Mouse (Mus musculus) liver, embryonic 16.5 days (tissue): ENCODE measurements at regions not wholly inside any gene's neighbourhood (a gene's known extent, or its start where the extent isn't known, plus 50 kb on each side); places are given as distances from the start of the nearest gene placed in this dataset.
A peak's percentile ranks its signal among the peaks of the same experiment; 100 is the strongest.

Source experiments
- ATAC-seq: fragments of 200-750 bp; cut with Nextera tagmentation; 2 replicates; pipeline ENCODE4 v1.8.0; 2017; ENCODE audit warnings: low read depth, mild to moderate bottlenecking, moderate number of reproducible peaks, moderate library complexity
- H3K27ac ChIP-seq: fragments of 300-500 bp; sonication (generic); 2 replicates; pipeline ENCODE4 v1.5.1; 2014; ENCODE audit warnings: mild to moderate bottlenecking, low read length
- H3K27me3 ChIP-seq: fragments of 300-500 bp; sonication (generic); 2 replicates; pipeline ENCODE4 v1.6.1; 2014; ENCODE audit warnings: low read depth, low read length, mixed read lengths; ENCODE audit not compliant: control insufficient read depth, insufficient read depth
- H3K36me3 ChIP-seq: fragments of 300-500 bp; sonication (generic); 2 replicates; pipeline ENCODE4 v1.6.1; 2014; ENCODE audit warnings: mild to moderate bottlenecking; ENCODE audit not compliant: control insufficient read depth, insufficient read depth
- H3K4me1 ChIP-seq: fragments of 300-500 bp; sonication (generic); 2 replicates; pipeline ENCODE4 v1.6.1; 2014; ENCODE audit warnings: low read depth, low read length, mixed read lengths; ENCODE audit not compliant: control insufficient read depth
- H3K4me2 ChIP-seq: fragments of 300-500 bp; sonication (generic); 2 replicates; pipeline ENCODE4 v1.6.1; 2014; ENCODE audit warnings: low read depth, low read length, mixed read lengths
- H3K4me3 ChIP-seq: fragments of 300-500 bp; sonication (generic); 2 replicates; pipeline ENCODE4 v1.5.1; 2014; ENCODE audit warnings: low read depth, mild to moderate bottlenecking, low read length
- H3K9ac ChIP-seq: fragments of 300-500 bp; sonication (generic); 2 replicates; pipeline ENCODE4 v1.6.1; 2014; ENCODE audit warnings: low read depth, low read length
- H3K9me3 ChIP-seq: fragments of 300-500 bp; sonication (generic); replicated peaks from 2 replicates; pipeline ENCODE4 v1.6.1; 2016; ENCODE audit warnings: low read length; ENCODE audit not compliant: control insufficient read depth
- WGBS: fragments of 180-500 bp; shearing (Covaris S2); extraction: QIAGEN DNeasy Blood & Tissue Kit; methylation state at CpG from one replicate; pipeline ENCODE4 v1.1.7; 2014; ENCODE audit not compliant: insufficient replicate concordance; 5-methylcytosine and 5-hydroxymethylcytosine counted together

DNA sequence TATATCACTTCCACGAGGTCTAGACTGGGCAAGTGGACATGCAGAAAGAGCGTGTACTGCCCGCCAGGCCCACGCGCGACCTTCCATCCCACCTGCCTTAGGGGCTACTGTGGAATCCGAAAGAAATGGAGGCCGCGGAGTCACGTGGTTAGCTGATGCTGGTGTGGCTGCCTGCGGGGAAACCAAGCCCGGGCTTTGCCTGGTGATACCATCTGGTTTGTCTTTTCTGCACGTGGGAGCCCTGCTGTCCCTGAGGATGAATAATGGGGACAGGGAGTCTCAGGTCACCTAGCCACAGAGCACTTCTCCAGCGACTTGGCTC is 86.2 kb downstream of the 2410131K14Rik start:
- Histone ChIP-seq H3K36me3 (no peaks in the 10 kb centered on the region), H3K4me2 (0 out of 2 replicates have a peak overlapping the region, but pooled peaks have one; percentile 70), H3K27me3 (peaks cover 68% of the 10 kb centered on the region), H3K4me3 (no peak overlapping the region; the same call in 1 of the 2 replicates), H3K27ac (no peak overlapping the region), H3K9ac (no peak overlapping the region; the same call in 1 of the 2 replicates), H3K9me3 (no peaks in the 10 kb centered on the region), H3K4me1 (no peaks in the 10 kb centered on the region; the same call in 1 of the 2 replicates)
- ATAC-seq = no peak
- 23% methylated on average over 14 of the region's 14 CpGs for WGBS

DNA sequence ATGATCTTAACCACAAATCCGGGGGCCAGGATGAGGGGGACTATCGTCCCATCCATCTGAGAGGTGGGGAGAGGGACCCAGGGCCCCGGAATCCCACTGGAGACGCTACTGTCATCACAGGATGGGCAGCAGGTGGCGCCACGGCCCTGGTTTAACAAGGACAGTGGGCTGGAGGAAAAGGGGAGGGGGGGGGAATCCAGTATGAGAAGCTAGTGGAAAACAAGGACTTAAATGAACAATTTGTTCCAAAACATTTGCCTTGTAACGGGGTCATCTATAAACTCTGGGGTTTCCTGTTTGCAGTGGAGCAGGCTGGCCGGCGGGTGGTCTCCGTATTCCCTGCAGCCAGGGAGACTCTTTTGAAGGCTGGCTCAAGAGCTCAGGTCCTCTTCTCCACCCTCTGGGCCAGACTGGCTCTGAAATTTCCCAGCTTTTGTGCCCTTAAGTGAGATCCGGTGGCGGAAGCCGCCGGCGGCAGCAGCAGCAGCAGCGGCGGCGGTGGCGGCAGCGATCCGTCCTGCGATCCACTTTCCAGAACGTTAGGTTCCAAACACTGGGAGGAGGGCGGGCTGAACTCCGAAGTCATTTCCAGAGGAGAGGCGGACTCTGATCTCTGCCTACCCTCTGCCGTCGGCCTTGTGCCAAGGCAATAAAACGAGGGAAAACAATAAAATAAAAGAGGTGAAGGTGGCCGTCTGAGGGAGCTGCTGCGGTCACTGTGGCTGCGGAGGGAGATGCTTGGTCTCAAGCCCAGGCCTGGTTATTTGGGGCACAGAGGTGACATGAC is 86.8 kb downstream of the 2410131K14Rik start:
- Histone ChIP-seq H3K27ac (peak overlapping the region; percentile 7; the same call in 1 of the 2 replicates), H3K4me3 (peak overlapping the region; percentile 54), H3K9ac (peak overlapping the region; percentile 50), H3K4me2 (peak overlapping the region; percentile 70), H3K9me3 (no peaks in the 10 kb centered on the region), H3K36me3 (no peaks in the 10 kb centered on the region), H3K27me3 (peaks cover 64% of the 10 kb centered on the region), H3K4me1 (no peaks in the 10 kb centered on the region; the same call in 1 of the 2 replicates)
- WGBS = under 1% methylated on average over 32 of the region's 32 CpGs
- peak; percentile 62 for ATAC-seq

DNA sequence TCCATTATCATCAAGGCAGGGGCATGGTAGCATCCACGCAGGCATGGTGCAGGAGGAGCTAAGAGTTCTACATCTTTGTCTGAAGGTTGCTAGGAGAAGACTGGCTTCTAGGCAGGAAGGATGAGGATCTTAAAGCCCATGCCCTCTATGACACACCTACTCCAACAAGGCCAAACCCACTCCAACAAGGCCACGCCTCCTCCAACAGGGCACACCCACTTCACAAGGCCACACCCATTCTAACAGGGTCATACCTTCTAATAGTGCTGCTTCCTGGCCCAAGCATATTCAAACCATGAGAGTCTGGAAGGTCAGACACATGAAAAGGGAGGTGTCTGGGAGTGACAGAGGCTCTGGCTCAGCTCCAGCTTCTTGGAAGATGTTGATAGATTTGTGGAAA is 89.0 kb downstream of the 2410131K14Rik start:
- no peaks in the 10 kb centered on the region for H3K36me3 ChIP-seq

DNA sequence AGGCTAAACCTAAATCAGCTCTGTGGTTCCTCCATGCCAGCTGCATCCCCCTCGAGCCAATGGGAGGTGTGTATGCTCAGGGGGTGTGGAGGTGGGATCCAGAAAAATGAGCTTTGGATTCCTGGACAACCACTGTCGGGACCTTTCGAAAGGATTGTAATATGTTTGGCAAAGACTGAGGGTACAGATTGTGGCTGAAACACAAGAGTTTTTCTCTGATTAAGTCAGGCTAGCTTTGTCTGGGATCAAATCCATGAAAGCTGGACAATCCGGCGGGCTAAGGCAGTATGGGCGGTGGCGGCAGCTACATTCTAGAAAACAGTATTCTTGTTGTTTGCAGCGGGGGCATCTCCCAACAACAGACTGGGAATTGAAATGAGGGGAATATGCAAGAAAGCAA is 93.2 kb downstream of the 2410131K14Rik start:
- no peak overlapping the region for H3K4me2 ChIP-seq
- ATAC-seq = no peak
- H3K27ac ChIP-seq = no peak overlapping the region
- 72% methylated on average over 8 of the region's 8 CpGs for WGBS
- no peaks in the 10 kb centered on the region for H3K36me3 ChIP-seq
- H3K4me3 ChIP-seq = no peak overlapping the region
- H3K4me1 ChIP-seq = no peaks in the 10 kb centered on the region
- H3K27me3 ChIP-seq = peaks cover 6% of the 10 kb centered on the region
- H3K9me3 ChIP-seq = no peaks in the 10 kb centered on the region
- H3K9ac ChIP-seq = no peak overlapping the region

More for the DNA sequence above, 89.0 kb downstream of the 2410131K14Rik start:
- ATAC-seq = no peak
- peaks cover 45% of the 10 kb centered on the region for H3K27me3 ChIP-seq
- H3K9ac ChIP-seq = no peak overlapping the region
- no peaks in the 10 kb centered on the region for H3K9me3 ChIP-seq
- H3K27ac ChIP-seq = no peak overlapping the region
- H3K4me1 ChIP-seq = no peaks in the 10 kb centered on the region; the same call in 1 of the 2 replicates
- no peak overlapping the region for H3K4me2 ChIP-seq
- 74% methylated on average over 2 of the region's 2 CpGs for WGBS
- no peak overlapping the region for H3K4me3 ChIP-seq

DNA sequence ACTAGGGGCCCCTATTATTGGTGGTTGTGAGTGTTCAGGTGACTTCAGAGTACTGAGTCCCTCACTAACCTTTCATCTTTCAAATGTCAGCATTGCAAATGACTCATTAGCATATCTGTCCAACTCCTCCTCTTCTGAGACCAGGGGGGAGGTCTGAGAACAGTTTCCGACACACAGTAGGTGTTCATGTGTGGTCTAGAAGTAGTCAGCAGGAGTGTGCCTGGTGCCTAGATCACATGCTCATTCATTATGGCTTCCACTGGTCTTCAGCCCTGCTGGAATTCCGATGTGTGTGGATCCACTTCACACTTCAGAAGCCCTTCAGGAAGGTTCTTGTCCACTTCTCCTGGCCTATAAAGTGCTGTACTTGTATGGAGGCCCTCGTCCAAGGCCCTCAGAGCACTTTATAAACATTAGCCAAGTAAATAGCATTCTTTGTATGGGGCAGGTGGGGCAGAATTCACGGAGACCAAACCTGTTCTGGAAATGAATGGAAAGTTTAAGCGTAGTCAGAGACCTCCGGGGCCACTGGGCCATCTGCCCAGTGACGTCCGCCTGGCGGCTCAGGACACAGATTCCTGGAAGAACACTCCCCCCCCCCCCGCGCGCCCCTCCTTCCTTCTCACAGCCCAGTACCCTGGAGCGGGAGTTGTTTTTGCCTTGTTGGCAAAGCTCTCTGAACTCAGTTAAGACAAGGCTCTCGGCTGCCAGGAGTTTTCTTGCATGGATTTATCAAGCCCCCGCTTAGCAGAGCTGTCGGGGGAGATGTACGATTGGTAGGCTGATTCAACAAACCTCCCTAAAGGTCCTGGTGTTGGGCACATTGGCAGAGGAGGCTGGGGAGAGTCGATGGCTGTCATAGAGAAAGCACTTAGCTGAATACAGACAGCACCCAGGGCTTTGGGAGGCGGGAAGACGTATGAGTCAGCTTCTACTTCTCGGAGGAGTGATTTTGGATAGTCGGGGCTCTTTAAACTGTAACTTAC is 94.9 kb downstream of the 2410131K14Rik start:
- ATAC-seq = no peak
- 55% methylated on average over 22 of the region's 22 CpGs for WGBS
- H3K36me3 ChIP-seq = no peaks in the 10 kb centered on the region
- no peak overlapping the region for H3K4me3 ChIP-seq
- no peak overlapping the region for H3K9ac ChIP-seq
- H3K4me2 ChIP-seq = no peak overlapping the region
- no peaks in the 10 kb centered on the region for H3K27me3 ChIP-seq
- no peaks in the 10 kb centered on the region for H3K9me3 ChIP-seq
- no peaks in the 10 kb centered on the region for H3K4me1 ChIP-seq
- no peak overlapping the region for H3K27ac ChIP-seq

DNA sequence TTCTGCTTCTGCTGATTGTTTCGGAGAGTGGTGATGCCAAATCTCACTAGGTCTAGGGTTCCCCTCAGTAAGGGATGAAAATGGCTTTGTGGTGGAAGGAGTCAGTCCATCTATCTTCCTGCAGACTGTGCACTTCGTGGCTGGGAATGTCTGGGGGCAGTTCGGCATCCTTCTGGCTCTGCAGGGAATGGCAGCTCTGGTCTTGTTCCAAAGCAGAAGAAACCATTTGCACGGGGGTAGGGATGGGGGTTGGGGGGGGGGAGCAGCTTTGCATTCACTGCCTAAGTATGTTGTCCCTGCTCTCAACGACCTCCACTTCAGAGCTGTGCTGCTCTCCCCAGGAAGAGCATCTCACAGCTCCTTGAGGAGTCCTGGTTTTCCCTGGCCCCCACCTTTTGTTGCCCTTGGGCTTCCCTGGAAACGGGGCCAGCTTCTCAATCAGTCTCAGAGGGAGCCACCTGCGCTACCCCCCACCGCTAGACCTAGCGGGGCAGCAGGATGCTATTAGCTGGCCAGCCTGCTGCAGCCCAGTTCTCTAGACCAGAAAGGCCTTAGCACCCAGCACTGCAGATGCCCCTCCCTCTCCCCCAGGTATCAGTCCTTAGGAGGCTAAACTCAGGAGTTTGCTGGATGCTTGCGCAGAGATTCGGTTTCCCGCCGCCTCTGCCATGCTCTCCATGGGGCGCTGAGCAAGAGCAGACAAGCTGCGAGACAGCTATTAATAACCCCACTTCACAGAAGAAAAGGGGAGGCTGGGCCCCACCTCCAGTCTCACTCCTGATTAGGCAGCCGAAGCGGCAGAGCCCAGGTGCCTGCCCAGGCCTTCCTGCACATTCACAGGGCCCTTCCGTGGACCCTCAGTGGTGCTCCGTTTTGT is 98.7 kb downstream of the 2410131K14Rik start:
- Histone ChIP-seq H3K9me3 (no peaks in the 10 kb centered on the region), H3K4me1 (no peaks in the 10 kb centered on the region), H3K36me3 (no peaks in the 10 kb centered on the region), H3K27me3 (no peaks in the 10 kb centered on the region), H3K4me3 (no peak overlapping the region), H3K4me2 (no peak overlapping the region), H3K9ac (no peak overlapping the region), H3K27ac (no peak overlapping the region)
- 29% methylated on average over 19 of the region's 19 CpGs for WGBS
- ATAC-seq = no peak

DNA sequence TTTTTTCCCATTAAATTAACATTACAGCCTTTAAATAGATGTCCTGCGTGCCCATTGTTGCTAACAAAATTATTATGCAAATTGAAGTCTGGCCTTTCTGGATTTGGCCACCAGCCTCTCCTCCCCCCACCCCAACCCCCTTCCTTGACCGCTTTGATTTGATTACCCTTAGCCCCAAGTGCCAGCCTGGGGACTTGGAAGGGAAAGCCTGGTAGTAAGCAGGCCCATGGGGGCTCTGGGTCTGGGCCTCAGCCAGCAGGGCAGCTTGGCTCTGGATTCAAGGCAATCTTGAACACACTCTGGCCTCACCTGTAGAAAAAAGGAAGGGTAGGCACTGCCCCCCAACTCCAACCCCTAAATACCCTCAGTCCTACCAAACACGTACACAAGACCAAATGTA is 100.2 kb downstream of the 2410131K14Rik start:
- Histone ChIP-seq H3K9me3 (no peaks in the 10 kb centered on the region), H3K4me2 (no peak overlapping the region), H3K4me3 (no peak overlapping the region), H3K36me3 (no peaks in the 10 kb centered on the region), H3K27ac (no peak overlapping the region), H3K27me3 (no peaks in the 10 kb centered on the region), H3K4me1 (no peaks in the 10 kb centered on the region), H3K9ac (no peak overlapping the region)
- WGBS = 66% methylated on average over 3 of the region's 3 CpGs
- no peak for ATAC-seq

DNA sequence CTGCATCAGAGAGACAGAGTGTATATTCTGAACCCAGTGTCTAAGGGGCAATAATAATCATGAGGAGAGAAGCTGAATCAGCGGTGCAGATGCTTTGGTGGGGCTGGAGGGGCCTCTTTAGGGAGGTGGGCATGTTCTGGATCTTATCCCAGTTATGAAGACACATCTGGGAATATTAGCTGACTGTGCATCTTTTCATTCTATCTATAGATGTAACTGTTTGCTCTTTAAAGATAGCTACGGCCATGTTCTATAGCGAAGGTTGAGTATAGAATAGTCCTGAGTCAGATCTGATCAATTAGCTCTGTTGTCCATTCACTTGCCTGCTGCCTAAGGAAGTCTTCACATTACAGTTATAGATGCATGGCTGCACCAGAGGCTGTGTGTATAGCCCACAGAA is 104.0 kb downstream of the 2410131K14Rik start:
- Histone ChIP-seq H3K9me3 (no peaks in the 10 kb centered on the region; the same call in 1 of the 2 replicates), H3K4me2 (no peak overlapping the region), H3K27me3 (no peaks in the 10 kb centered on the region), H3K27ac (no peak overlapping the region), H3K4me3 (no peak overlapping the region), H3K36me3 (no peaks in the 10 kb centered on the region), H3K4me1 (no peaks in the 10 kb centered on the region), H3K9ac (no peak overlapping the region)
- 65% methylated on average over 3 of the region's 3 CpGs for WGBS
- no peak for ATAC-seq
